Mouse (Mus musculus): ENCODE measurements around the gene Traf1. TPM values are rescaled to one million over a fixed set of nuclear protein-coding genes. Genes with fewer than 3 reads are reported as not detected.

Traf1 gene
- total and polyA plus RNA-seq, 2 experiments from 2014 or later: 1.4 to 3.0 TPM

GRCm38 (mm10) chr2:34922729-34923128 lies 38.8 kb downstream of the Traf1 start:
- Histone ChIP-seq H3K4me2 (ENCODE audit: low read depth, low read length, poor library complexity, severe bottlenecking) (no peak overlapping the region), H3K27ac (ENCODE audit: low read depth, low read length) (no peak overlapping the region), H3K9me3 (ENCODE audit: low read length) (no peaks in the 10 kb centered on the region), H3K4me3 (ENCODE audit: low read depth, low read length) (no peak overlapping the region), H3K4me1 (ENCODE audit: insufficient read depth, low read length) (no peaks in the 10 kb centered on the region), H3K36me3 (ENCODE audit: insufficient read depth, low read length) (no peaks in the 10 kb centered on the region), H3K27me3 (ENCODE audit: insufficient read depth, low read length) (no peaks in the 10 kb centered on the region), H3K9ac (replicated peaks; ENCODE audit: low read length, poor library complexity, severe bottlenecking) (no peak overlapping the region)
- ATAC-seq (ENCODE audit: low FRiP score) (no peak), DNase-seq (ENCODE audit: low spot score) (no peak)
- WGBS: 31% methylated on average over 2 of the region's 2 CpGs
- TF ChIP-seq CTCF (IDR thresholded peaks at IDR 0.05): no peak

DNA sequence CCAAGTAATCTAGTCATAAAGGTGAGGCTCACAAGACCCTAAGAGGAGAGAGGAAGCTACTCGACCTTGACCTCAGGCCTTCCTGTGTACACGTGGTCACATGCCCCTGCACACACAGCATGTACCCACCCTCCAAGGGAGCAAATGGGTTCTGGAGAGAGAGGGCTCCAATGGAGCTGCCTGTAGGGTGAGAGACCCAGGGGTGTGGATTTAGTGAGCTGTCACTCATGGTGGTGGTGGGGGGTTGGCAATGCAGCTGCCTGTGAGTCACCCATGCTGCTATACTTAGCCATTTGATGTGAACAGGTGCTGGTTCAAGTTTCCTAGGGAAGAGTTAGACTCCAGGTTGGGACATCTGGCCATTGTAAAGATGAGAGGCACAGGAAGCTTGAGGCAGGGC lies 41.4 kb downstream of the Traf1 start:
- Histone ChIP-seq H3K9ac (replicated peaks; ENCODE audit: low read length, poor library complexity, severe bottlenecking) (no peak overlapping the region), H3K27ac (ENCODE audit: low read depth, low read length) (no peak overlapping the region), H3K4me2 (ENCODE audit: low read depth, low read length, poor library complexity, severe bottlenecking) (no peak overlapping the region), H3K4me1 (ENCODE audit: insufficient read depth, low read length) (no peaks in the 10 kb centered on the region), H3K36me3 (ENCODE audit: insufficient read depth, low read length) (no peaks in the 10 kb centered on the region), H3K9me3 (ENCODE audit: low read length) (no peaks in the 10 kb centered on the region), H3K4me3 (ENCODE audit: low read depth, low read length) (no peak overlapping the region), H3K27me3 (ENCODE audit: insufficient read depth, low read length) (0 out of 2 replicates have a peak, but pooled peaks cover 3% of the 10 kb centered on the region)
- TF ChIP-seq CTCF (IDR thresholded peaks at IDR 0.05): no peak
- ATAC-seq (ENCODE audit: low FRiP score): no peak
- WGBS: 56% methylated on average over 2 of the region's 2 CpGs
- DNase-seq (ENCODE audit: low spot score): no peak

- Histone ChIP-seq H3K4me1 (ENCODE audit: insufficient read depth, low read length) (peaks cover 3% of the 10 kb centered on the region; the same call in 1 of the 2 replicates), H3K36me3 (ENCODE audit: insufficient read depth, low read length) (no peaks in the 10 kb centered on the region), H3K4me3 (ENCODE audit: low read depth, low read length) (no peak overlapping the region), H3K9me3 (ENCODE audit: low read length) (no peaks in the 10 kb centered on the region), H3K27ac (ENCODE audit: low read depth, low read length) (no peak overlapping the region), H3K4me2 (ENCODE audit: low read depth, low read length, poor library complexity, severe bottlenecking) (peak overlapping the region; percentile 97; the same call in 1 of the 2 replicates), H3K27me3 (ENCODE audit: insufficient read depth, low read length) (0 out of 2 replicates have a peak, but pooled peaks cover 6% of the 10 kb centered on the region), H3K9ac (replicated peaks; ENCODE audit: low read length, poor library complexity, severe bottlenecking) (no peak overlapping the region)
- no peak for DNase-seq (ENCODE audit: low spot score)
- no peak for ATAC-seq (ENCODE audit: low FRiP score)
- no peak for TF ChIP-seq CTCF (IDR thresholded peaks at IDR 0.05)
- WGBS: 58% methylated on average over 2 of the region's 2 CpGs
Observed at GRCm38 (mm10) chr2:34915103-34915502, 46.5 kb downstream of the Traf1 start.

- peak overlapping the region; percentile 54; the same call in 1 of the 2 replicates for H3K4me3 ChIP-seq (ENCODE audit: low read depth, low read length)
- TF ChIP-seq CTCF (IDR thresholded peaks at IDR 0.05): no peak
- no peak overlapping the region for H3K27ac ChIP-seq (ENCODE audit: low read depth, low read length)
- peaks cover 3% of the 10 kb centered on the region; the same call in 1 of the 2 replicates for H3K4me1 ChIP-seq (ENCODE audit: insufficient read depth, low read length)
- H3K36me3 ChIP-seq (ENCODE audit: insufficient read depth, low read length): no peaks in the 10 kb centered on the region
- peak overlapping the region; percentile 97 for H3K4me2 ChIP-seq (ENCODE audit: low read depth, low read length, poor library complexity, severe bottlenecking)
- ATAC-seq (ENCODE audit: low FRiP score): no peak
- no peak for DNase-seq (ENCODE audit: low spot score)
- no peak overlapping the region for H3K9ac ChIP-seq (replicated peaks; ENCODE audit: low read length, poor library complexity, severe bottlenecking)
- 0 out of 2 replicates have a peak, but pooled peaks cover 6% of the 10 kb centered on the region for H3K27me3 ChIP-seq (ENCODE audit: insufficient read depth, low read length)
- WGBS: 12% methylated on average over 2 of the region's 2 CpGs
- no peaks in the 10 kb centered on the region for H3K9me3 ChIP-seq (ENCODE audit: low read length)
Observed at GRCm38 (mm10) chr2:34914823-34915082, 46.8 kb downstream of the Traf1 start.

- ATAC-seq (ENCODE audit: low FRiP score) (peak; percentile 78), DNase-seq (ENCODE audit: low spot score) (peak; percentile 40)
- H3K4me1 ChIP-seq (ENCODE audit: insufficient read depth, low read length): peaks cover 3% of the 10 kb centered on the region; the same call in 1 of the 2 replicates
- peak overlapping the region; percentile 97 for H3K4me2 ChIP-seq (ENCODE audit: low read depth, low read length, poor library complexity, severe bottlenecking)
- peak overlapping the region; percentile 54 for H3K4me3 ChIP-seq (ENCODE audit: low read depth, low read length)
- H3K27ac ChIP-seq (ENCODE audit: low read depth, low read length): no peak overlapping the region
- 2% methylated on average over 45 of the region's 50 CpGs for WGBS
- TF ChIP-seq CTCF (IDR thresholded peaks at IDR 0.05): no peak
- no peaks in the 10 kb centered on the region for H3K9me3 ChIP-seq (ENCODE audit: low read length)
- 0 out of 2 replicates have a peak, but pooled peaks cover 6% of the 10 kb centered on the region for H3K27me3 ChIP-seq (ENCODE audit: insufficient read depth, low read length)
- no peaks in the 10 kb centered on the region for H3K36me3 ChIP-seq (ENCODE audit: insufficient read depth, low read length)
- peak overlapping the region; percentile 59 for H3K9ac ChIP-seq (replicated peaks; ENCODE audit: low read length, poor library complexity, severe bottlenecking)
Observed at GRCm38 (mm10) chr2:34914069-34914822, 47.3 kb downstream of the Traf1 start.

All from midbrain, postnatal 0 days (tissue).